Mouse (Mus musculus): ENCODE measurements around the gene Galnt18. TPM values are rescaled to one million over a fixed set of nuclear protein-coding genes. Genes with fewer than 3 reads are reported as not detected.

The Galnt18 gene
- total RNA-seq, 2 experiments from 2014 or later: 55.7 to 62.1 TPM

GRCm38 (mm10) chr7:111694312-111694711, 85.5 kb downstream of the Galnt18 start:
- TF ChIP-seq CTCF (conservative IDR thresholded peaks at IDR 0.05): no peak
- Histone ChIP-seq H3K4me3 (no peak overlapping the region), H3K27ac (peak overlapping the region; percentile 75)
- DNase-seq (ENCODE audit: low spot score in 2 of 2): no peak

GRCm38 (mm10) chr7:111692641-111693261, 87.0 kb downstream of the Galnt18 start:
- H3K27ac ChIP-seq: peak overlapping the region; percentile 75
- peak overlapping the region; percentile 4; the same call in 1 of the 2 replicates for H3K4me3 ChIP-seq
- DNase-seq (ENCODE audit: low spot score in 2 of 2): peak; percentile 53 to 54
- no peak for TF ChIP-seq CTCF (conservative IDR thresholded peaks at IDR 0.05)

- Histone ChIP-seq H3K27ac (no peak overlapping the region), H3K4me3 (no peak overlapping the region)
- DNase-seq (ENCODE audit: low spot score in 2 of 2): no peak
- TF ChIP-seq CTCF (conservative IDR thresholded peaks at IDR 0.05): peak; percentile 60
Measured at GRCm38 (mm10) chr7:111680108-111680507, 99.7 kb downstream of the Galnt18 start.

- no peak for DNase-seq (ENCODE audit: low spot score in 2 of 2)
- no peak for TF ChIP-seq CTCF (conservative IDR thresholded peaks at IDR 0.05)
- Histone ChIP-seq H3K4me3 (no peak overlapping the region), H3K27ac (no peak overlapping the region)
Measured at GRCm38 (mm10) chr7:111676483-111676882, 103.3 kb downstream of the Galnt18 start.

- no peak for DNase-seq (ENCODE audit: low spot score in 2 of 2)
- no peak overlapping the region for H3K4me3 ChIP-seq
- peak overlapping the region; percentile 18; the same call in 1 of the 2 replicates for H3K27ac ChIP-seq
- no peak for TF ChIP-seq CTCF (conservative IDR thresholded peaks at IDR 0.05)
Measured at GRCm38 (mm10) chr7:111672467-111672866, 107.3 kb downstream of the Galnt18 start.

GRCm38 (mm10) chr7:111663139-111664073, 116.4 kb downstream of the Galnt18 start:
- H3K27ac ChIP-seq: peak overlapping the region; percentile 58
- TF ChIP-seq CTCF (conservative IDR thresholded peaks at IDR 0.05): no peak
- no peak overlapping the region for H3K4me3 ChIP-seq
- DNase-seq (ENCODE audit: low spot score in 2 of 2): no peak

- H3K27ac ChIP-seq: peak overlapping the region; percentile 64
- TF ChIP-seq CTCF (conservative IDR thresholded peaks at IDR 0.05): no peak
- DNase-seq (ENCODE audit: low spot score in 2 of 2): no peak
Measured at GRCm38 (mm10) chr7:111658579-111658978, 121.2 kb downstream of the Galnt18 start.

GRCm38 (mm10) chr7:111655002-111655401, 124.8 kb downstream of the Galnt18 start:
- TF ChIP-seq CTCF (conservative IDR thresholded peaks at IDR 0.05): no peak
- DNase-seq (ENCODE audit: low spot score in 2 of 2): no peak
- no peak overlapping the region for H3K4me3 ChIP-seq
- peak overlapping the region; percentile 51 for H3K27ac ChIP-seq

More at GRCm38 (mm10) chr7:111658579-111658978, 121.2 kb downstream of the Galnt18 start:
- no peak overlapping the region for H3K4me3 ChIP-seq

GRCm38 (mm10) chr7:111654526-111654925, 125.3 kb downstream of the Galnt18 start:
- no peak for DNase-seq (ENCODE audit: low spot score in 2 of 2)
- Histone ChIP-seq H3K4me3 (no peak overlapping the region), H3K27ac (peak overlapping the region; percentile 51)
- TF ChIP-seq CTCF (conservative IDR thresholded peaks at IDR 0.05): no peak

- no peak for TF ChIP-seq CTCF (conservative IDR thresholded peaks at IDR 0.05)
- H3K4me3 ChIP-seq: no peak overlapping the region
- H3K27ac ChIP-seq: no peak overlapping the region
- no peak for DNase-seq (ENCODE audit: low spot score in 2 of 2)
Measured at GRCm38 (mm10) chr7:111644362-111644761, 135.4 kb downstream of the Galnt18 start.

- DNase-seq (ENCODE audit: low spot score in 2 of 2): no peak
- H3K27ac ChIP-seq: no peak overlapping the region
- H3K4me3 ChIP-seq: no peak overlapping the region
- TF ChIP-seq CTCF (conservative IDR thresholded peaks at IDR 0.05): no peak
Measured at GRCm38 (mm10) chr7:111638899-111639298, 140.9 kb downstream of the Galnt18 start.

GRCm38 (mm10) chr7:111638465-111638864, 141.3 kb downstream of the Galnt18 start:
- DNase-seq (ENCODE audit: low spot score in 2 of 2): no peak
- TF ChIP-seq CTCF (conservative IDR thresholded peaks at IDR 0.05): no peak
- Histone ChIP-seq H3K27ac (no peak overlapping the region), H3K4me3 (no peak overlapping the region)

- no peak for TF ChIP-seq CTCF (conservative IDR thresholded peaks at IDR 0.05)
- DNase-seq (ENCODE audit: low spot score in 2 of 2): no peak
- no peak overlapping the region for H3K27ac ChIP-seq
- H3K4me3 ChIP-seq: no peak overlapping the region
Measured at GRCm38 (mm10) chr7:111637866-111638448, 141.8 kb downstream of the Galnt18 start.
